Mouse (Mus musculus): ENCODE measurements around the gene Psmf1. TPM values are rescaled to one million over a fixed set of nuclear protein-coding genes. Genes with fewer than 3 reads are reported as not detected.

Gene Psmf1
- polyA plus RNA-seq, 1 experiment from 2014 or later = 43.5 TPM

DNA sequence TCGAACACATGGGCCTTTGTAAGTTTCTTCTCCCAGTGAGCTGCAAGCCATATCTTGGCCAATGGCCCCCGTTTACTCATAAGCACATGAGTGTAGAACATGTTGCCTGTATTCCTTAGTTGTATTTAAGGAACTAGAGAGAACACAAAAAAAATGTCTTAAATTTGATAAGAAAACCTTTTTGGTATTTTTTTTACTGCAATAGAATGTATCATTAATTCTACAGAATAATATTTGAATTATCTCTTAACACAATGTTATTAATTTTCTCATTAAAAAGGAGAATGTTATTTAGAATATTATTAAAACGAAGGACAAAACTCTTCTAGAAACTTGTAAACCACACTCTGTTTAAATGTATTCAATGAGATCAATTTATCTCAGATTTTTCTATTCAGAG, 75.6 kb downstream of the Psmf1 start, which contains the start of gene Rad21l:
TSS of gene Rad21l (minus strand) at position 101 of the 400 bp plus-strand sequence.
- 0 out of 2 replicates have a peak, but pooled peaks cover 5% of the 10 kb centered on the region for H3K27me3 ChIP-seq (replicated peaks; ENCODE audit: control insufficient read depth, insufficient read depth, low read length)
- WGBS = 74% methylated on average over 3 of the region's 3 CpGs
- no peak within 1 kb of the TSS for H3K9ac ChIP-seq (ENCODE audit: low read depth, low read length)
- H3K9me3 ChIP-seq (ENCODE audit: control insufficient read depth, low read length) = no peaks in the 10 kb centered on the region
- no peaks in the 10 kb centered on the region for H3K36me3 ChIP-seq (ENCODE audit: control insufficient read depth, insufficient read depth, low read length)
- H3K4me2 ChIP-seq (ENCODE audit: low read depth, low read length) = no peak within 1 kb of the TSS
- no peak within 1 kb of the TSS for H3K4me3 ChIP-seq (ENCODE audit: low read length)
- no peaks in the 10 kb centered on the region for H3K4me1 ChIP-seq (ENCODE audit: control insufficient read depth, insufficient read depth, low read length)
- H3K27ac ChIP-seq (ENCODE audit: low read length) = no peak within 1 kb of the TSS
- no peak for ATAC-seq

Other genes with a start within 250 kb of the Psmf1 start
- gene Fkbp1a, start 201.7 kb downstream of the Psmf1 start, polyA plus RNA-seq (2015; fragmentation: Nextera tagmentation; extraction: Ambion mirVana) = 537 and 561 TPM in 2 replicates
- gene Sdcbp2, start 171.6 kb downstream of the Psmf1 start, polyA plus RNA-seq (2015; fragmentation: Nextera tagmentation; extraction: Ambion mirVana) = 23.2 and 24.3 TPM in 2 replicates
- gene Snph, start 111.6 kb downstream of the Psmf1 start, polyA plus RNA-seq (2015; fragmentation: Nextera tagmentation; extraction: Ambion mirVana) = 1.8 and 2.0 TPM in 2 replicates
- gene Rad21l, start 75.7 kb downstream of the Psmf1 start, polyA plus RNA-seq (2015; fragmentation: Nextera tagmentation; extraction: Ambion mirVana) = not detected in 2 replicates
- gene Tmem74b, start 42.2 kb downstream of the Psmf1 start, polyA plus RNA-seq (2015; fragmentation: Nextera tagmentation; extraction: Ambion mirVana) = 1.7 and 1.9 TPM in 2 replicates
- 0.05 TPM in 1 of 2 replicates, not detected in the other for gene Rspo4, start 98.7 kb upstream of the Psmf1 start, polyA plus RNA-seq (2015; fragmentation: Nextera tagmentation; extraction: Ambion mirVana)
- gene Angpt4, start 167.0 kb upstream of the Psmf1 start, polyA plus RNA-seq (2015; fragmentation: Nextera tagmentation; extraction: Ambion mirVana) = 0.89 and 1.0 TPM in 2 replicates
- gene Fam110a, start 236.0 kb upstream of the Psmf1 start, polyA plus RNA-seq (2015; fragmentation: Nextera tagmentation; extraction: Ambion mirVana) = 25.7 and 25.9 TPM in 2 replicates